Mouse (Mus musculus) embryonic facial prominence, embryonic 14.5 days (tissue): ENCODE data around the gene Clec10a. TPM values are rescaled to one million over a fixed set of nuclear protein-coding genes. Genes with fewer than 3 reads are reported as not detected.

Experiments used
- ATAC-seq: fragments of 200-750 bp; cut with Nextera tagmentation; 2 replicates; pipeline ENCODE4 v1.8.0; 2017; ENCODE audit warnings: low read depth, moderate number of reproducible peaks, moderate TSS enrichment
- DNase-seq: peaks from one replicate; pipeline ENCODE4 v3.0.0-alpha.2; 2015; ENCODE audit warnings: low spot score
- H3K27ac ChIP-seq: fragments of 300-500 bp; sonication (generic); replicated peaks from 2 replicates; pipeline ENCODE4 v1.5.1; 2014; ENCODE audit warnings: low read depth, mild to moderate bottlenecking, low read length, moderate library complexity
- H3K27me3 ChIP-seq: fragments of 300-500 bp; sonication (generic); replicated peaks from 2 replicates; pipeline ENCODE4 v1.6.1; 2014; ENCODE audit warnings: low read length; ENCODE audit not compliant: control insufficient read depth, insufficient read depth
- H3K36me3 ChIP-seq: fragments of 300-500 bp; sonication (generic); 2 replicates; pipeline ENCODE4 v1.6.1; 2014; ENCODE audit warnings: low read length, mixed read lengths; ENCODE audit not compliant: control insufficient read depth, insufficient read depth
- H3K4me1 ChIP-seq: fragments of 300-500 bp; sonication (generic); 2 replicates; pipeline ENCODE4 v1.6.1; 2014; ENCODE audit warnings: antibody characterized with exemption, low read length; ENCODE audit not compliant: control insufficient read depth, insufficient read depth
- H3K4me2 ChIP-seq: fragments of 300-500 bp; sonication (generic); 2 replicates; pipeline ENCODE4 v1.6.1; 2014; ENCODE audit warnings: low read depth, mild to moderate bottlenecking, low read length, moderate library complexity, mixed read lengths
- H3K4me3 ChIP-seq: fragments of 300-500 bp; sonication (generic); 2 replicates; pipeline ENCODE4 v1.5.1; 2014; ENCODE audit warnings: low read depth, mild to moderate bottlenecking, low read length
- H3K9ac ChIP-seq: fragments of 300-500 bp; sonication (generic); 2 replicates; pipeline ENCODE4 v1.6.1; 2014; ENCODE audit warnings: low read depth, mild to moderate bottlenecking, low read length, moderate library complexity, mixed read lengths
- H3K9me3 ChIP-seq: fragments of 300-500 bp; sonication (generic); 2 replicates; pipeline ENCODE4 v1.6.1; 2016; ENCODE audit warnings: low read length; ENCODE audit not compliant: control insufficient read depth
- WGBS: fragments of 180-500 bp; shearing (Covaris S2); extraction: QIAGEN DNeasy Blood & Tissue Kit; methylation state at CpG from one replicate; pipeline ENCODE4 v1.1.7; 2014; 5-methylcytosine and 5-hydroxymethylcytosine counted together
- polyA plus RNA-seq: library from polyadenylated mRNA; unstranded; fragments of >200 nt; fragmentation: Nextera tagmentation; extraction: Ambion mirVana; gene quantifications from 2 replicates; pipeline ENCODE4 v1.2.1, GENCODE M21; 2014

The Clec10a gene
- polyA plus RNA-seq, 1 experiment from 2014 or later = 1.5 TPM

- H3K36me3 ChIP-seq = no peaks in the 10 kb centered on the region
- H3K4me3 ChIP-seq = no peak overlapping the region
- ATAC-seq = no peak
- 73% methylated on average over 5 of the region's 5 CpGs for WGBS
- H3K4me2 ChIP-seq = no peak overlapping the region
- H3K27ac ChIP-seq = no peak overlapping the region
- H3K4me1 ChIP-seq = peaks cover 1% of the 10 kb centered on the region; the same call in 1 of the 2 replicates
- no peak overlapping the region for H3K9ac ChIP-seq
- H3K9me3 ChIP-seq = no peaks in the 10 kb centered on the region
- H3K27me3 ChIP-seq = peaks cover 15% of the 10 kb centered on the region
- no peak for DNase-seq
These were observed 52.9 kb downstream of the Clec10a start for GRCm38 (mm10) chr11:70208778-70209388.

GRCm38 (mm10) chr11:70210681-70211080 lies 54.7 kb downstream of the Clec10a start:
- H3K36me3 ChIP-seq = no peaks in the 10 kb centered on the region
- H3K9me3 ChIP-seq = no peaks in the 10 kb centered on the region
- H3K4me1 ChIP-seq = peaks cover 16% of the 10 kb centered on the region
- H3K9ac ChIP-seq = no peak overlapping the region
- H3K4me3 ChIP-seq = no peak overlapping the region
- peaks cover 33% of the 10 kb centered on the region for H3K27me3 ChIP-seq
- DNase-seq (no peak), ATAC-seq (no peak)
- H3K4me2 ChIP-seq = no peak overlapping the region
- WGBS = 85% methylated on average over 2 of the region's 2 CpGs
- no peak overlapping the region for H3K27ac ChIP-seq

DNA sequence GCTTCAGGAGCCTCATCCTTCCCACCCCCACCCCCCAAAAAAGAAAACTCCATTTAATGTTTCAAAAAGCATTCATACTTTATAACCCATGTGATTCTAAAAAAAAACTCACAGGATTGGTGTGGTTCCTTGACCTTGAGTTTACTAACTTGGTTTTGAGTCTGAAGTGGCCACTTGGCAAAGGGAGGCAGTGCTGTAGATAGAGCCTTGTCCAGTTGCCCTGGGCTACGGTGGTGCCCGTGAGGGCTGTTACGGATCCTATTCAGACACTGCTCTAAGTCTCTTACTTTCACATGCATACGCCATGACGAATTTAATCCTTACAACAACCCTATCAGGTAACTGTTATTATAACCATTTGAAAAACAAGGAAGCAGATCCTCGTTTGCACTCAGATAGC lies 56.0 kb downstream of the Clec10a start:
- no peak for DNase-seq
- Histone ChIP-seq H3K36me3 (no peaks in the 10 kb centered on the region; the same call in 1 of the 2 replicates), H3K4me2 (no peak overlapping the region), H3K4me1 (peaks cover 16% of the 10 kb centered on the region), H3K4me3 (no peak overlapping the region), H3K27ac (no peak overlapping the region), H3K27me3 (peaks cover 46% of the 10 kb centered on the region), H3K9ac (no peak overlapping the region), H3K9me3 (no peaks in the 10 kb centered on the region)
- WGBS = 63% methylated on average over 6 of the region's 6 CpGs
- no peak for ATAC-seq

- peaks cover 50% of the 10 kb centered on the region for H3K27me3 ChIP-seq
- peaks cover 16% of the 10 kb centered on the region for H3K4me1 ChIP-seq
- H3K36me3 ChIP-seq = peaks cover 2% of the 10 kb centered on the region; the same call in 1 of the 2 replicates
- 54% methylated on average over 6 of the region's 6 CpGs for WGBS
- ATAC-seq (no peak), DNase-seq (no peak)
- no peaks in the 10 kb centered on the region for H3K9me3 ChIP-seq
- H3K4me2 ChIP-seq = peak within 1 kb of the TSS; percentile 68
- no peak within 1 kb of the TSS for H3K27ac ChIP-seq
- H3K4me3 ChIP-seq = peak within 1 kb of the TSS; percentile 34; the same call in 1 of the 2 replicates
- peak within 1 kb of the TSS; percentile 59; the same call in 1 of the 2 replicates for H3K9ac ChIP-seq
These were observed 56.4 kb downstream of the Clec10a start, which contains the start of gene Slc16a11 for GRCm38 (mm10) chr11:70212423-70212822. TSS of gene Slc16a11 (plus strand) at chr11:70212752.

DNA sequence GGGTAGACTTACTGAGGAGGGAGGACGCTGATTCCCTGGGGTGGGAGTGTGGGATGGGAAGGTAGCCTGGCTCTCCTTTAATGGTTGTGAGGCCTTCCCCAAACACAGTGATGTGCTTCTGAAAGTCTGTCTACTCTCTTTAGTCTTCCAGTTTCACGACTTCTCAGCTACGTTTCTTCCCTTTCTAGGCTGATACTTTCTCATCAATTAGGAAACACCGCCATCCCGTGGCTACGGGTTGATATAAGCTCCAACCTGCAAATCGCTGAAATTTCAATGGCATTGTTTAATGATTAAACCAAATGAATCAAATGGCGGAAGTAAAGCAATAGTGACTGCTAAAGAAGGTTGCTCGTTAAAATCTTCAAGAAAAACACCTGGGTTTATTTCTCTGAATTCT lies 56.9 kb downstream of the Clec10a start:
- DNase-seq (peak; percentile 80), ATAC-seq (0 out of 2 replicates have a peak, but pooled peaks have one; percentile 19)
- Histone ChIP-seq H3K36me3 (peaks cover 3% of the 10 kb centered on the region; the same call in 1 of the 2 replicates), H3K9me3 (no peaks in the 10 kb centered on the region), H3K4me1 (peaks cover 16% of the 10 kb centered on the region), H3K27me3 (peaks cover 52% of the 10 kb centered on the region), H3K9ac (no peak overlapping the region), H3K27ac (no peak overlapping the region), H3K4me2 (no peak overlapping the region), H3K4me3 (no peak overlapping the region)
- WGBS = 9% methylated on average over 9 of the region's 9 CpGs

DNA sequence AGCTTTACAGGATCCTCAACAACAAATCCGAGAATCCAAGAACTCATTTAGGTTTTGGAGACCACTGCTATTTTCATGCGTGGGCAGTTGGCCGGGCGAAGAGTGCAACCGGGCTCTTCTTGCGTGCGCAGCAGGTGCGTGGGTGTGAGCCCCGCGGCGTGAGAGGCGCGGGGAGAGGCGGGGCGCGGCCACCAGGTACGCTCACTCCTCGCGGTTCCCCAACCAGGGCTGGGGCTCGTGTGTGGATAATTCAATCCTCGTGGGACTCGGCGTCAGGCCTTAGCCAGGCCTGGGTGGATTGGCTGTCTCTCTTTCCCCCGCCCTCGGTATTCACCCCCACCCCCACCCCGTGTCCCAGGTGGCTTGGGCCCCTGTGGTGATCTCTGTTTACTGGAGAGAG lies 57.7 kb downstream of the Clec10a start:
- Histone ChIP-seq H3K4me2 (peak overlapping the region; percentile 68), H3K9ac (peak overlapping the region; percentile 59; the same call in 1 of the 2 replicates), H3K4me1 (peaks cover 16% of the 10 kb centered on the region), H3K36me3 (peaks cover 3% of the 10 kb centered on the region; the same call in 1 of the 2 replicates), H3K27ac (no peak overlapping the region), H3K9me3 (no peaks in the 10 kb centered on the region), H3K4me3 (peak overlapping the region; percentile 34), H3K27me3 (peaks cover 52% of the 10 kb centered on the region)
- ATAC-seq = peak; percentile 60; the same call in 1 of the 2 replicates
- no peak for DNase-seq
- 8% methylated on average over 18 of the region's 26 CpGs for WGBS

GRCm38 (mm10) chr11:70214191-70214855 lies 58.3 kb downstream of the Clec10a start:
- ATAC-seq (peak; percentile 27; the same call in 1 of the 2 replicates), DNase-seq (no peak)
- Histone ChIP-seq H3K4me3 (peak overlapping the region; percentile 34), H3K4me2 (peak overlapping the region; percentile 68), H3K27me3 (peaks cover 52% of the 10 kb centered on the region), H3K9me3 (no peaks in the 10 kb centered on the region), H3K36me3 (peaks cover 3% of the 10 kb centered on the region; the same call in 1 of the 2 replicates), H3K27ac (no peak overlapping the region), H3K4me1 (peaks cover 16% of the 10 kb centered on the region), H3K9ac (peak overlapping the region; percentile 59)
- WGBS = under 1% methylated on average over 37 of the region's 46 CpGs

GRCm38 (mm10) chr11:70214856-70215209 lies 58.8 kb downstream of the Clec10a start:
- DNase-seq = no peak
- peaks cover 52% of the 10 kb centered on the region for H3K27me3 ChIP-seq
- 8% methylated on average over 18 of the region's 18 CpGs for WGBS

More at GRCm38 (mm10) chr11:70214856-70215209, 58.8 kb downstream of the Clec10a start:
- Histone ChIP-seq H3K4me1 (peaks cover 16% of the 10 kb centered on the region), H3K36me3 (peaks cover 3% of the 10 kb centered on the region; the same call in 1 of the 2 replicates), H3K4me3 (peak overlapping the region; percentile 34), H3K9ac (peak overlapping the region; percentile 59; the same call in 1 of the 2 replicates), H3K9me3 (no peaks in the 10 kb centered on the region), H3K4me2 (peak overlapping the region; percentile 68), H3K27ac (no peak overlapping the region)
- ATAC-seq = peak; percentile 7; the same call in 1 of the 2 replicates
